Mouse (Mus musculus) neural tube, embryonic 11.5 days (tissue): ENCODE data around the gene Adam26b. TPM values are rescaled to one million over a fixed set of nuclear protein-coding genes. Genes with fewer than 3 reads are reported as not detected.
"Not testable (repeated sequence)": the region's sequence is repeated elsewhere in the genome, so short reads cannot be mapped to it uniquely, and the experiment has no call there.

Experiments
- ATAC-seq: fragments of 200-750 bp; cut with Nextera tagmentation; 2 replicates; pipeline ENCODE4 v1.8.0; 2017; ENCODE audit warnings: moderate number of reproducible peaks, mild to moderate bottlenecking, moderate TSS enrichment, moderate library complexity; ENCODE audit not compliant: insufficient read depth, low FRiP score, low TSS enrichment
- DNase-seq: peaks from one replicate; pipeline ENCODE4 v3.0.0-alpha.2; 2015; ENCODE audit warnings: low spot score
- H3K27ac ChIP-seq: fragments of 300-500 bp; sonication (generic); 2 replicates; pipeline ENCODE4 v1.5.1; 2014; ENCODE audit warnings: low read depth, mild to moderate bottlenecking, low read length
- H3K27me3 ChIP-seq: fragments of 300-500 bp; sonication (generic); 2 replicates; pipeline ENCODE4 v1.6.1; 2014; ENCODE audit warnings: mild to moderate bottlenecking, low read length, mixed read lengths; ENCODE audit not compliant: control insufficient read depth, insufficient read depth
- H3K36me3 ChIP-seq: fragments of 300-500 bp; sonication (generic); 2 replicates; pipeline ENCODE4 v1.6.1; 2014; ENCODE audit warnings: mild to moderate bottlenecking, low read length, moderate library complexity, mixed read lengths; ENCODE audit not compliant: control insufficient read depth, insufficient read depth
- H3K4me1 ChIP-seq: fragments of 300-500 bp; sonication (generic); 2 replicates; pipeline ENCODE4 v1.6.1; 2014; ENCODE audit warnings: low read length, mixed read lengths; ENCODE audit not compliant: control insufficient read depth, insufficient read depth
- H3K4me2 ChIP-seq: fragments of 300-500 bp; sonication (generic); 2 replicates; pipeline ENCODE4 v1.6.1; 2014; ENCODE audit warnings: low read depth, mild to moderate bottlenecking, moderate library complexity
- H3K4me3 ChIP-seq: fragments of 300-500 bp; sonication (generic); 2 replicates; pipeline ENCODE4 v1.5.1; 2014; ENCODE audit warnings: low read depth, low read length
- H3K9ac ChIP-seq: fragments of 300-500 bp; sonication (generic); 2 replicates; pipeline ENCODE4 v1.6.1; 2014; ENCODE audit warnings: mild to moderate bottlenecking, low read length
- H3K9me3 ChIP-seq: fragments of 300-500 bp; sonication (generic); 2 replicates; pipeline ENCODE4 v1.6.1; 2016; ENCODE audit warnings: low read length; ENCODE audit not compliant: control insufficient read depth
- WGBS: fragments of 180-500 bp; shearing (Covaris S2); extraction: QIAGEN DNeasy Blood & Tissue Kit; methylation state at CpG from one replicate; pipeline ENCODE4 v1.1.7; 2014; 5-methylcytosine and 5-hydroxymethylcytosine counted together
- polyA plus RNA-seq: library from polyadenylated mRNA; unstranded; fragments of >200 nt; fragmentation: Nextera tagmentation; extraction: Ambion mirVana; gene quantifications from 2 replicates; pipeline ENCODE4 v1.2.1, GENCODE M21; 2014

The Adam26b gene
- polyA plus RNA-seq, result not detected in 2 replicates

GRCm38 (mm10) chr8:43528006-43528405 is at the start of gene Adam26b:
TSS of gene Adam26b (minus strand) at chr8:43528106.
- not testable (repeated sequence) for DNase-seq, H3K36me3 ChIP-seq, H3K27me3 ChIP-seq, ATAC-seq, H3K27ac ChIP-seq, H3K9ac ChIP-seq, H3K4me2 ChIP-seq, H3K4me3 ChIP-seq, H3K4me1 ChIP-seq, H3K9me3 ChIP-seq

GRCm38 (mm10) chr8:43576607-43577006 is 48.7 kb upstream of the Adam26b start, which contains the start of gene Adam26a:
TSS of gene Adam26a (minus strand) at chr8:43576707.
- H3K4me1 ChIP-seq, H3K27ac ChIP-seq, DNase-seq, H3K27me3 ChIP-seq, ATAC-seq, H3K9ac ChIP-seq, H3K4me3 ChIP-seq, H3K9me3 ChIP-seq, H3K36me3 ChIP-seq, H3K4me2 ChIP-seq: not testable (repeated sequence)
- WGBS, result 93% methylated on average over 2 of the region's 2 CpGs

Other genes with a start within 250 kb of the Adam26b start
- not detected in 2 replicates for gene Zfp42, start 221.1 kb downstream of the Adam26b start, polyA plus RNA-seq
- gene Adam26a, start 48.6 kb upstream of the Adam26b start, polyA plus RNA-seq, result not detected in 2 replicates
- not detected in 2 replicates for gene Gm5346, start 99.2 kb upstream of the Adam26b start, polyA plus RNA-seq
- gene Adam34, start 181.9 kb upstream of the Adam26b start, polyA plus RNA-seq, result not detected in 2 replicates